Mouse (Mus musculus) myocyte (in vitro differentiated cells): Measurements from ENCODE around the gene B3gnt3.
"Not testable (repeated sequence)": the region's sequence is repeated elsewhere in the genome, so short reads cannot be mapped to it uniquely, and the experiment has no call there.

ENCODE experiments used
- MAX ChIP-seq: IDR thresholded peaks from one replicate; pipeline ENCODE4 v1.6.1; 2011; ENCODE audit warnings: low read depth, mild to moderate bottlenecking, control low read depth
- MYOG ChIP-seq, 3 experiments: IDR thresholded peaks; one replicate each; pipeline ENCODE4 v1.6.1; 2011; ENCODE audit warnings: control low read depth in 2 of 3, low read depth in 2 of 3, mild to moderate bottlenecking in 2 of 3; ENCODE audit not compliant: insufficient read length in 2 of 3, control insufficient read depth in 1 of 3, insufficient read depth in 1 of 3
- POLR2A ChIP-seq: IDR thresholded peaks from one replicate; pipeline ENCODE4 v1.6.1; 2011; ENCODE audit warnings: low read depth, mild to moderate bottlenecking, control low read depth, moderate library complexity; ENCODE audit not compliant: insufficient read length

GRCm38 (mm10) chr8:71703400-71703799, 1.8 kb upstream of the B3gnt3 start:
- TF ChIP-seq POLR2A; MAX; MYOG (IDR thresholded peaks at IDR 0.05; ENCODE audit: control insufficient read depth in 1 of 3, insufficient read depth in 1 of 3, insufficient read length in 2 of 3, low read depth in 2 of 3): not testable (repeated sequence)
